In genomic region chr13:106998671-106999070, GRCm38 (mm10) we compare ENCODE assay signal across 10 mouse cellular contexts. TPM values are rescaled to one million over a fixed set of nuclear protein-coding genes. Genes with fewer than 3 reads are reported as not detected.
DNase-seq lines count a peak whose midpoint lies in the region; ATAC-seq and TF ChIP-seq lines count a peak whose summit lies in the region.
"Had no signal": no experiment of that assay in that cellular context is flagged by ENCODE, and none has a peak within 500 bp of the region (broad histone marks: within the 10 kb centered on the region; RNA-seq: fewer than 3 reads in every experiment).

No protein-coding gene starts in this region.

- H3K4me2 ChIP-seq in kidney, embryonic 15.5 days: no peak overlapping the region
- no peak overlapping the region for H3K4me2 ChIP-seq in heart, embryonic 16.5 days (ENCODE audit: low read depth, low read length)
- no peak overlapping the region for H3K4me2 ChIP-seq in stomach, postnatal 0 days (replicated peaks; ENCODE audit: low read depth)
- no peak overlapping the region for H3K4me2 ChIP-seq in midbrain, embryonic 14.5 days (ENCODE audit: low read length)
- H3K4me2 ChIP-seq: forebrain, embryonic 15.5 days; lung, embryonic 15.5 days had no signal

- H3K27me3 ChIP-seq in kidney, embryonic 15.5 days: no peaks in the 10 kb centered on the region
- H3K27me3 ChIP-seq in heart, embryonic 16.5 days (ENCODE audit: control insufficient read depth, insufficient read depth, low read length): no peaks in the 10 kb centered on the region
- no peaks in the 10 kb centered on the region for H3K27me3 ChIP-seq in stomach, postnatal 0 days (ENCODE audit: control insufficient read depth, insufficient read depth, low read length)
- H3K27me3 ChIP-seq in midbrain, embryonic 14.5 days (ENCODE audit: control insufficient read depth, insufficient read depth, low read length): no peaks in the 10 kb centered on the region
- H3K27me3 ChIP-seq: forebrain, embryonic 15.5 days; lung, embryonic 15.5 days had no signal

- H3K36me3 ChIP-seq in kidney, embryonic 15.5 days: no peaks in the 10 kb centered on the region
- H3K36me3 ChIP-seq in heart, embryonic 16.5 days (ENCODE audit: control insufficient read depth, insufficient read depth): no peaks in the 10 kb centered on the region
- no peaks in the 10 kb centered on the region for H3K36me3 ChIP-seq in stomach, postnatal 0 days (ENCODE audit: control insufficient read depth, insufficient read depth, low read length)
- no peaks in the 10 kb centered on the region for H3K36me3 ChIP-seq in midbrain, embryonic 14.5 days (ENCODE audit: control insufficient read depth, insufficient read depth, low read length)
- H3K36me3 ChIP-seq: forebrain, embryonic 15.5 days; lung, embryonic 15.5 days had no signal

- H3K9ac ChIP-seq in kidney, embryonic 15.5 days: no peak overlapping the region
- no peak overlapping the region for H3K9ac ChIP-seq in heart, embryonic 16.5 days (ENCODE audit: low read length)
- no peak overlapping the region for H3K9ac ChIP-seq in stomach, postnatal 0 days (ENCODE audit: low read length)
- H3K9ac ChIP-seq in midbrain, embryonic 14.5 days (replicated peaks; ENCODE audit: low read length): no peak overlapping the region
- H3K9ac ChIP-seq: forebrain, embryonic 15.5 days; lung, embryonic 15.5 days had no signal

- H3K27ac ChIP-seq in kidney, embryonic 15.5 days: 0 out of 2 replicates have a peak overlapping the region, but pooled peaks have one; percentile 6
- 0 out of 2 replicates have a peak overlapping the region, but pooled peaks have one; percentile 27 for H3K27ac ChIP-seq in heart, embryonic 16.5 days (ENCODE audit: low read length)
- no peak overlapping the region; the same call in 1 of the 2 replicates for H3K27ac ChIP-seq in stomach, postnatal 0 days (replicated peaks)
- no peak overlapping the region for H3K27ac ChIP-seq in midbrain, embryonic 14.5 days (replicated peaks; ENCODE audit: low read depth, low read length)
- H3K27ac ChIP-seq: forebrain, embryonic 15.5 days; lung, embryonic 15.5 days had no signal

- no peak for DNase-seq in kidney, postnatal 10 days
- peak; percentile 63 for DNase-seq in lung, postnatal 25 days (ENCODE audit: low spot score)
- DNase-seq in stomach, postnatal 0 days (ENCODE audit: low spot score): peak; percentile 65
- DNase-seq in layer of hippocampus, adult 9-10 months (ENCODE audit: low spot score): no peak
- DNase-seq in ovary, postnatal 36 days (ENCODE audit: low spot score): no peak
- no peak for DNase-seq in midbrain, embryonic 14.5 days

- no peak for TF ChIP-seq EP300 in stomach, postnatal 0 days (optimal IDR thresholded peaks at IDR 0.05)

- 73% methylated on average over 5 of the region's 5 CpGs for WGBS in kidney, embryonic 15.5 days
- WGBS in heart, embryonic 16.5 days: 61% methylated on average over 5 of the region's 5 CpGs
- WGBS in stomach, postnatal 0 days: 52% methylated on average over 5 of the region's 5 CpGs
- 92% methylated on average over 5 of the region's 5 CpGs for WGBS in midbrain, embryonic 14.5 days

- TF ChIP-seq CTCF in stomach, postnatal 0 days (IDR thresholded peaks at IDR 0.05; ENCODE audit: low read depth): no peak

- H3K4me3 ChIP-seq in kidney, embryonic 15.5 days (replicated peaks): no peak overlapping the region
- H3K4me3 ChIP-seq in heart, embryonic 16.5 days (ENCODE audit: low read length): no peak overlapping the region
- H3K4me3 ChIP-seq in stomach, postnatal 0 days (ENCODE audit: low read depth, low read length): no peak overlapping the region
- no peak overlapping the region for H3K4me3 ChIP-seq in midbrain, embryonic 14.5 days (replicated peaks; ENCODE audit: low read depth, low read length)
- H3K4me3 ChIP-seq: forebrain, embryonic 15.5 days; lung, embryonic 15.5 days had no signal

- 0 out of 2 replicates have a peak, but pooled peaks cover 3% of the 10 kb centered on the region for H3K4me1 ChIP-seq in kidney, embryonic 15.5 days
- H3K4me1 ChIP-seq in heart, embryonic 16.5 days (ENCODE audit: control insufficient read depth, insufficient read depth, low read length): peaks cover 21% of the 10 kb centered on the region
- H3K4me1 ChIP-seq in stomach, postnatal 0 days (replicated peaks; ENCODE audit: control insufficient read depth, insufficient read depth): no peaks in the 10 kb centered on the region
- no peaks in the 10 kb centered on the region for H3K4me1 ChIP-seq in midbrain, embryonic 14.5 days (ENCODE audit: control insufficient read depth, insufficient read depth, low read length)

- H3K9me3 ChIP-seq in kidney, embryonic 15.5 days (replicated peaks): no peaks in the 10 kb centered on the region
- H3K9me3 ChIP-seq in heart, embryonic 16.5 days (replicated peaks; ENCODE audit: control insufficient read depth, low read length): no peaks in the 10 kb centered on the region
- H3K9me3 ChIP-seq in stomach, postnatal 0 days (ENCODE audit: control insufficient read depth, low read length): no peaks in the 10 kb centered on the region
- no peaks in the 10 kb centered on the region for H3K9me3 ChIP-seq in midbrain, embryonic 14.5 days (ENCODE audit: control insufficient read depth, low read length)
- H3K9me3 ChIP-seq: forebrain, embryonic 15.5 days; lung, embryonic 15.5 days had no signal

- ATAC-seq in kidney, embryonic 15.5 days (replicated peaks; ENCODE audit: low FRiP score): peak; percentile 78; the same call in 1 of the 2 replicates
- peak; percentile 45; the same call in 1 of the 2 replicates for ATAC-seq in heart, embryonic 16.5 days (replicated peaks; ENCODE audit: extremely low read depth, insufficient read depth, low FRiP score)
- peak; percentile 99 for ATAC-seq in stomach, postnatal 0 days (ENCODE audit: low FRiP score, low TSS enrichment)
- no peak for ATAC-seq in midbrain, embryonic 14.5 days (ENCODE audit: low FRiP score, low TSS enrichment)
- ATAC-seq: forebrain, embryonic 15.5 days had no signal

RNA-seq across cellular contexts. Expression of gene Kif2a, which starts 23.3 kb away (rescaled TPM):
- 15.5 TPM in 2 replicates for polyA plus RNA-seq in kidney, embryonic 15.5 days (2015; fragmentation: Nextera tagmentation; extraction: Ambion mirVana)
- polyA plus RNA-seq in heart, embryonic 16.5 days (2015; fragmentation: Nextera tagmentation; extraction: Ambion mirVana): 7.4 and 7.9 TPM in 2 replicates
- 13.0 and 16.7 TPM in 2 replicates for polyA plus RNA-seq in stomach, postnatal 0 days (2015; fragmentation: Nextera tagmentation; extraction: Ambion mirVana)
- polyA plus RNA-seq in midbrain, embryonic 14.5 days (2014; fragmentation: Nextera tagmentation; extraction: Ambion mirVana): 50.5 and 60.3 TPM in 2 replicates

RNA-seq across cellular contexts. Expression of gene Dimt1, which starts 51.7 kb away (rescaled TPM):
- 42.3 and 45.9 TPM in 2 replicates for polyA plus RNA-seq in kidney, embryonic 15.5 days (2015; fragmentation: Nextera tagmentation; extraction: Ambion mirVana)
- polyA plus RNA-seq in heart, embryonic 16.5 days (2015; fragmentation: Nextera tagmentation; extraction: Ambion mirVana): 24.5 and 25.2 TPM in 2 replicates
- polyA plus RNA-seq in stomach, postnatal 0 days (2015; fragmentation: Nextera tagmentation; extraction: Ambion mirVana): 17.3 and 18.2 TPM in 2 replicates
- polyA plus RNA-seq in midbrain, embryonic 14.5 days (2014; fragmentation: Nextera tagmentation; extraction: Ambion mirVana): 43.2 and 44.7 TPM in 2 replicates

Comparison
In these comparisons a context has a peak if more than half of its experiments do, and no peak if none do; other contexts are left out.
1. H3K27ac ChIP-seq: peak in kidney, embryonic 15.5 days (single experiment) and heart, embryonic 16.5 days (single experiment); none in stomach, postnatal 0 days (single experiment) and midbrain, embryonic 14.5 days (single experiment).
2. DNase-seq: peak in lung, postnatal 25 days (single experiment) and stomach, postnatal 0 days (single experiment); none in kidney, postnatal 10 days (single experiment), layer of hippocampus, adult 9-10 months (single experiment), ovary, postnatal 36 days (single experiment) and midbrain, embryonic 14.5 days (single experiment).